Comparison of ENCODE assay signal across 8 mouse cellular contexts in the genomic region with DNA sequence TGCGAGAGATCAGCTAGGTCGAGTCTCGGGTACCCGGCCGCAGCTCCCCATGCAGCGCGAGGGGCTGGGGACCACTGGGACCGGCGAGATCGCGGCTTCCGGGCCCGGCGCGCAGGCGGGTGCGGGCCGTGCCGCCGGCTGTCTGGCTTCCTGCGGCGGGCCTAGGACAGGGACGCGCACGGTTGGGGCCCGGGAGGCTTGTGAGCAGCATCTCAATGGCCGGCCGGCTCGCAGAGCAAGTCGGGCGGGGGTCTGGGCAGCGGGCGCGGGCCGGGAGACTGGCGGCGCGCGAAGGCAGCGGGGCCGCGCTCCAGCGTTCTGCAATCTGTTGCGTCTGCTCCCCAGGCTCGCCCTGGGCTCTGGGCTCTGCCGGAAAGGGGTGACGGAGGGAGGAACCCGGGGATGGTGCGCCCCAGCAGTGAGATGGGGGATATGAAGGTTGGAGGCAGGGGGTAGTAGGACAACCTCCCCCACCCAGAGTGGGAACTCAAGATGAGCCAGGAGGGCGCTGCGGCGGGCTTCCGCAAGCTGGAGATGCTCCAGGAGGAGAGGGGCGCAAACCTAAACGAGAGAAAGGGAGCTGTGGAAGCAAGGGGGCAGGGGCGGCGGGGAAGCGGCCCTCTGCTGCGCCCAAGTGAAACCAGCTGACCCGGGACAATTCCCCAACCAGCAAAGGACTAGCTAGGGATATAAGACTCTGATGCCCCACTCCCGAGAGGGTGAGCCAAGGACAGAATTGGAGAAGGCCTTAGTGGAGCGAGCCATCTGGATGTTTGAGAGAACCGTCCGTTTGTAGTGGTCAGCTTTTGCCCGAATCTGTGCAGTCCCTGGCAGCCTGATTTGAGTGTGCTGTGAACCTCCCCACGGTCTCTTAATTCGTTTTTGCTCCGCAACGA. TPM values are rescaled to one million over a fixed set of nuclear protein-coding genes. Genes with fewer than 3 reads are reported as not detected.
A peak's percentile ranks its signal among the peaks of the same experiment; 100 is the strongest.
DNase-seq lines count a peak whose midpoint lies in the region; ATAC-seq and TF ChIP-seq lines count a peak whose summit lies in the region.

No protein-coding gene starts in this region.

- DNase-seq in gastrocnemius, adult 2 months: no peak
- DNase-seq in gastrocnemius, postnatal 36 days: no peak
- no peak for DNase-seq in testis, postnatal 14 days (ENCODE audit: low spot score)
- no peak for DNase-seq in urinary bladder, postnatal 14 days (ENCODE audit: low spot score)

- 2% methylated on average over 69 of the region's 69 CpGs for WGBS in heart, embryonic 16.5 days
- 3% methylated on average over 66 of the region's 69 CpGs for WGBS in liver, embryonic 12.5 days (ENCODE audit: insufficient replicate concordance)
- WGBS in stomach, embryonic 14.5 days: 2% methylated on average over 69 of the region's 69 CpGs

- H3K27me3 ChIP-seq in testis, adult 2 months (ENCODE audit: control insufficient read depth, insufficient read depth, low read length): peaks cover 5% of the 10 kb centered on the region; the same call in 1 of the 2 replicates
- H3K27me3 ChIP-seq in heart, embryonic 16.5 days (ENCODE audit: control insufficient read depth, insufficient read depth, low read length): peaks cover 85% of the 10 kb centered on the region
- peaks cover 87% of the 10 kb centered on the region for H3K27me3 ChIP-seq in liver, embryonic 12.5 days (replicated peaks)
- H3K27me3 ChIP-seq in stomach, embryonic 14.5 days (ENCODE audit: control insufficient read depth, insufficient read depth, low read length): peaks cover 54% of the 10 kb centered on the region

- no peak overlapping the region for H3K27ac ChIP-seq in gastrocnemius, adult 2 months
- no peak overlapping the region for H3K27ac ChIP-seq in testis, adult 2 months (ENCODE audit: control insufficient read depth, insufficient read depth, low read depth, low read length)
- no peak overlapping the region for H3K27ac ChIP-seq in heart, embryonic 16.5 days (ENCODE audit: low read length)
- no peak overlapping the region for H3K27ac ChIP-seq in liver, embryonic 12.5 days
- no peak overlapping the region for H3K27ac ChIP-seq in stomach, embryonic 14.5 days (ENCODE audit: low read length)

- peak overlapping the region; percentile 65 for H3K4me3 ChIP-seq in gastrocnemius, adult 2 months
- H3K4me3 ChIP-seq in testis, adult 2 months (ENCODE audit: control insufficient read depth, low read depth, low read length): peak overlapping the region; percentile 73
- H3K4me3 ChIP-seq in heart, embryonic 16.5 days (ENCODE audit: low read length): peak overlapping the region; percentile 62
- H3K4me3 ChIP-seq in liver, embryonic 12.5 days: peak overlapping the region; percentile 43
- H3K4me3 ChIP-seq in stomach, embryonic 14.5 days (ENCODE audit: low read depth, low read length): peak overlapping the region; percentile 51

- intact Hi-C loops in gastrocnemius, adult 2 months (cut with DNase I): no loop called here
- intact Hi-C loops in gastrocnemius, postnatal 36 days (cut with DNase I): loop anchor here (10.0 kb wide), 1 partner anchor 155 kb away; no protein-coding TSS in a partner anchor

- H3K9ac ChIP-seq in heart, embryonic 16.5 days (ENCODE audit: low read length): peak overlapping the region; percentile 56
- no peak overlapping the region for H3K9ac ChIP-seq in liver, embryonic 12.5 days
- peak overlapping the region; percentile 18; the same call in 1 of the 2 replicates for H3K9ac ChIP-seq in stomach, embryonic 14.5 days (replicated peaks; ENCODE audit: low read depth, low read length)

- no peak for TF ChIP-seq CTCF in gastrocnemius, adult 2 months (IDR thresholded peaks at IDR 0.05)
- no peak for TF ChIP-seq CTCF in testis, adult 2 months (IDR thresholded peaks at IDR 0.05; ENCODE audit: control insufficient read depth, insufficient read depth, insufficient replicate concordance, low read depth, low read length)

- H3K36me3 ChIP-seq in testis, adult 2 months (ENCODE audit: control insufficient read depth, insufficient read depth, low read length): no peaks in the 10 kb centered on the region
- no peaks in the 10 kb centered on the region for H3K36me3 ChIP-seq in heart, embryonic 16.5 days (ENCODE audit: control insufficient read depth, insufficient read depth)
- H3K36me3 ChIP-seq in liver, embryonic 12.5 days: no peaks in the 10 kb centered on the region
- H3K36me3 ChIP-seq in stomach, embryonic 14.5 days (ENCODE audit: control insufficient read depth, insufficient read depth, low read length): no peaks in the 10 kb centered on the region

- peaks cover 36% of the 10 kb centered on the region for H3K4me1 ChIP-seq in testis, adult 2 months (ENCODE audit: control insufficient read depth, insufficient read depth, low read length)
- peaks cover 24% of the 10 kb centered on the region for H3K4me1 ChIP-seq in heart, embryonic 16.5 days (ENCODE audit: control insufficient read depth, insufficient read depth, low read length)
- H3K4me1 ChIP-seq in liver, embryonic 12.5 days: 0 out of 2 replicates have a peak, but pooled peaks cover 5% of the 10 kb centered on the region
- H3K4me1 ChIP-seq in stomach, embryonic 14.5 days (ENCODE audit: control insufficient read depth, insufficient read depth, low read length): peaks cover 17% of the 10 kb centered on the region; the same call in 1 of the 2 replicates

- no peaks in the 10 kb centered on the region; the same call in 1 of the 2 replicates for H3K9me3 ChIP-seq in heart, embryonic 16.5 days (replicated peaks; ENCODE audit: control insufficient read depth, low read length)
- H3K9me3 ChIP-seq in liver, embryonic 12.5 days (replicated peaks): no peaks in the 10 kb centered on the region
- H3K9me3 ChIP-seq in stomach, embryonic 14.5 days (ENCODE audit: control insufficient read depth, low read depth, low read length): no peaks in the 10 kb centered on the region

- no peak for ATAC-seq in heart, embryonic 16.5 days (replicated peaks; ENCODE audit: extremely low read depth, insufficient read depth, low FRiP score)
- ATAC-seq in liver, embryonic 12.5 days: no peak
- ATAC-seq in stomach, embryonic 14.5 days (ENCODE audit: insufficient number of reproducible peaks, insufficient read depth, low FRiP score, low read depth): no peak

- H3K4me2 ChIP-seq in heart, embryonic 16.5 days (ENCODE audit: low read depth, low read length): peak overlapping the region; percentile 86
- H3K4me2 ChIP-seq in liver, embryonic 12.5 days: peak overlapping the region; percentile 62
- H3K4me2 ChIP-seq in stomach, embryonic 14.5 days (replicated peaks; ENCODE audit: low read depth, low read length): peak overlapping the region; percentile 88

- TF ChIP-seq POLR2A in testis, adult 2 months (IDR thresholded peaks at IDR 0.05; ENCODE audit: control insufficient read depth, low read depth, low read length): no peak

RNA-seq across cellular contexts. Expression of gene Tmem132e, which starts 0.9 kb away (rescaled TPM):
- total RNA-seq in gastrocnemius, adult 2 months (2021): not detected
- total RNA-seq in gastrocnemius, postnatal 36 days (2021): not detected
- polyA plus RNA-seq in testis, adult 2 months (2012; rRNA removed): 0.53 and 0.54 TPM in 2 replicates
- polyA plus RNA-seq in heart, embryonic 16.5 days (2015; fragmentation: Nextera tagmentation; extraction: Ambion mirVana): 0.04 and 0.12 TPM in 2 replicates
- polyA plus RNA-seq in liver, embryonic 12.5 days (2016; fragmentation: Nextera tagmentation; extraction: Ambion mirVana): 0.26 and 0.52 TPM in 2 replicates
- polyA plus RNA-seq in stomach, embryonic 14.5 days (2014; fragmentation: Nextera tagmentation; extraction: Ambion mirVana): 0.55 and 0.57 TPM in 2 replicates
